Mouse (Mus musculus) hindbrain, embryonic 12.5 days (tissue): ENCODE measurements around the gene Tapbpl. TPM values are rescaled to one million over a fixed set of nuclear protein-coding genes. Genes with fewer than 3 reads are reported as not detected.
"Not testable (repeated sequence)": the region's sequence is repeated elsewhere in the genome, so short reads cannot be mapped to it uniquely, and the experiment has no call there.

ENCODE experiments used
- ATAC-seq: fragments of 200-750 bp; cut with Nextera tagmentation; 2 replicates; pipeline ENCODE4 v1.8.0; 2017; ENCODE audit warnings: moderate TSS enrichment; ENCODE audit not compliant: low FRiP score
- H3K27ac ChIP-seq: fragments of 300-500 bp; sonication (generic); 2 replicates; pipeline ENCODE4 v1.5.1; 2016; ENCODE audit warnings: mild to moderate bottlenecking
- H3K27me3 ChIP-seq: fragments of 300-500 bp; sonication (generic); 2 replicates; pipeline ENCODE4 v1.6.1; 2016; ENCODE audit warnings: mild to moderate bottlenecking
- H3K36me3 ChIP-seq: fragments of 300-500 bp; sonication (generic); 2 replicates; pipeline ENCODE4 v1.6.1; 2016; ENCODE audit warnings: mild to moderate bottlenecking
- H3K4me1 ChIP-seq: fragments of 300-500 bp; sonication (generic); 2 replicates; pipeline ENCODE4 v1.6.1; 2016
- H3K4me2 ChIP-seq: fragments of 300-500 bp; sonication (generic); replicated peaks from 2 replicates; pipeline ENCODE4 v1.6.1; 2016; ENCODE audit warnings: mild to moderate bottlenecking
- H3K4me3 ChIP-seq: fragments of 300-500 bp; sonication (generic); 2 replicates; pipeline ENCODE4 v1.5.1; 2016; ENCODE audit warnings: mild to moderate bottlenecking
- H3K9ac ChIP-seq: fragments of 300-500 bp; sonication (generic); 2 replicates; pipeline ENCODE4 v1.6.1; 2016; ENCODE audit warnings: mild to moderate bottlenecking, moderate library complexity
- H3K9me3 ChIP-seq: fragments of 300-500 bp; sonication (generic); replicated peaks from 2 replicates; pipeline ENCODE4 v1.6.1; 2016; ENCODE audit warnings: mild to moderate bottlenecking
- WGBS: fragments of 180-500 bp; shearing (Covaris S2); methylation state at CpG from one replicate; pipeline ENCODE4 v1.1.7; 2016; 5-methylcytosine and 5-hydroxymethylcytosine counted together
- polyA plus RNA-seq: library from polyadenylated mRNA; unstranded; fragments of >200 nt; fragmentation: Nextera tagmentation; extraction: Ambion mirVana; gene quantifications from 2 replicates; pipeline ENCODE4 v1.2.1, GENCODE M21; 2016

The Tapbpl gene
- 2.5 and 2.9 TPM in 2 replicates for polyA plus RNA-seq

DNA sequence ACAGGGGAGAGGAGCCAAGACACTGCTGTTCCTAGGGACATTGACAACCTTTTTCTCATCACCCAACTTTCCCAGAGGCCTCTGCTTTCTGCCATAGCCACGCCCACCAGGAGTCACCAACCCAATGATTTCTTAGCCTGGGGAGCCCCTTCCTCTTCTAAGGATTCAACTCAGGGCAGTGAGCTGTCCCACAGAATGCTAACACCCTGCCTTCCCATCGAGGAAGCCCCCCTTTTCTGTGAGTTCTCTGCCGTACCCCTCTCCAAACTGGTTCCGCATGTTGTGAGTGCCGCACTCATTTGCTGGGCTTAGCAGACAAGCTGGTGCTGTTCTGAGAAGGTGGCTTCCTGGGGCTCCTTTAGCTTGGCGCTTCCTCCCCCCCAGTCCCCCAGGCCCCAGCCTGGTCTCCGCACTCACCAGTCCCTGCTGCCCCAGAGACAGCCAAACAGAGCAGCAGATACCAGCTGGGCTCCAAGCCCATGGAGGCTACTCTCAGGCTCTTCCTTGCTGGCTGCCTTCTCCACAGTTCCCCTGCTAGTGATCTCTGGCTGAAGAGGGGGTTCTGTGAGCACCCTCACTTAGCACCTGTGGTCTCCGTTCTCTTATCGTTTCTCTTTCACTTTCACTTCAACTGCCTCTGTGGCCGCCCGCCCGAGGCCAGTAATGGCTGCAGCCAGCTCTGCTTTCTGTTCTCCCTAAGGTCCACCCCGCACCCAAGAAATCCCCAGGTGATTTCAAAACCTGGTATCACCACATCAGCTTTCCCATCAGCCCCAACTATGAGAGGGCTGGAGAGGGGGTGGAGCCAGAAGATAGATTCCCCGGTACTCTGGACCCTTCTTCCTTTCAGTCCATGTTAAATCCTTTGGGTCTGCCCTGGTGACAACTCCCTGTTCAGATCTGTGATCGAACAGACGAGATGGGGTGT is at the start of gene Tapbpl:
Tapbpl (minus strand) TSS at position 744 of the 928 bp plus-strand sequence.
- no peaks in the 10 kb centered on the region for H3K36me3 ChIP-seq
- peak within 1 kb of the TSS; percentile 69 for H3K9ac ChIP-seq
- ATAC-seq = peak; percentile 59
- peak within 1 kb of the TSS; percentile 89 for H3K4me2 ChIP-seq
- H3K4me1 ChIP-seq = peaks cover 18% of the 10 kb centered on the region
- WGBS = 7% methylated on average over 16 of the region's 16 CpGs
- H3K27ac ChIP-seq = peak within 1 kb of the TSS; percentile 71
- H3K4me3 ChIP-seq = peak within 1 kb of the TSS; percentile 43
- H3K9me3 ChIP-seq = no peaks in the 10 kb centered on the region
- H3K27me3 ChIP-seq = no peaks in the 10 kb centered on the region

DNA sequence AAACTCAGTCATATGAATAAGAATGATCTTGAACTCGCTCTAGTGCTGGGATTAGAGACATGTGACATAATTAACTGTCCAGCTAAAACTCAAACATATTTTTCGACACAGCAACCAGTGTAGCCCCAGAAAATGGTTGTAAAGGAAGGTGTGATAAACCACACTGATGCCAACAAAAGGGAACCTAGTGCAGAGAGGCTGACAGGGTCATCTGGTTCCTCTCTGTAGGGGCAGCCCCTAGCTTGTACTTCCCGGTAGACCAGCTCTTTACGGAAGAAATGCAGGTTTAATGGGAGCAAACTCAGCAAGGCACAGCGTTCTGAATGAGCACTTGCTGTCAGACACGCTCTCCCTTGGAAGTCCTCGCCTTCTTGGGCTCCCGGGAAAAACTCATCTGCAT is 48.1 kb upstream of the Tapbpl start:
- ATAC-seq = no peak
- no peak overlapping the region for H3K4me3 ChIP-seq
- 65% methylated on average over 8 of the region's 8 CpGs for WGBS
- no peaks in the 10 kb centered on the region for H3K4me1 ChIP-seq
- H3K9ac ChIP-seq = no peak overlapping the region
- H3K9me3 ChIP-seq = no peaks in the 10 kb centered on the region
- H3K36me3 ChIP-seq = no peaks in the 10 kb centered on the region
- H3K27ac ChIP-seq = no peak overlapping the region
- H3K27me3 ChIP-seq = no peaks in the 10 kb centered on the region
- H3K4me2 ChIP-seq = no peak overlapping the region

DNA sequence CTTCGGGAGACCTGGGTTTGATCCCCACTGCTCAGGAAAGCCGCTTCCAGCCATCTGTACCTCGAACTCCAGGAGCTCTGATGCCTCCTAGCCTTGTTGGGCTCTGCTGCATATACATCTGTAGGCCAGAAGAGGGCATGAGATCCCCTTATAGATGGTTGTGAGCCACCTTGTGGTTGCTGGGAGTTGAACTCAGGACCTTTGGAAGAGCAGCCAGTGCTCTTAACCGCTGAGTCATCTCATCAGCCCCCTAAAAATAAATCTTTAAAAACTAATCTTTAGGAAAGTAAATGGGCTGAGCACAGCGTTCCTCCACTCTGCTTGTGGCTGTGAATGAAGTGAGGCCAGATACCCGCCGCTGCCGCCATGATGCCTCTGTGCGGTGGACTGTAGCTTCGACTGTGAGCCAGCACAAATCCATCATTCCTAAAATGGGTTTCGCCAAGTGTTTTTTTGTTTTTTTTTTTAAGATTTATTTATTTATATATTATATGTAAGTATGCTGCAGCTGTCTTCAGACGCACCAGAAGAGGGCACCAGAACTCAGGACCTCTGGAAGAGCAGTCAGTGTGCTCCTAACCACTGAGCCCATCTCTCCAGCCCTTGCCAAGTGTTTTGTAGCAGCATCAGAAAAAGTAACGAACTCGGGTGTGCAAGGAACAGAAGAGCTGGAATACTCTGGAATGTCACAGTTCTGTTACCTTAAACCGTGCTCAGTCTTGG is 43.3 kb upstream of the Tapbpl start:
- peaks cover 4% of the 10 kb centered on the region for H3K4me1 ChIP-seq

DNA sequence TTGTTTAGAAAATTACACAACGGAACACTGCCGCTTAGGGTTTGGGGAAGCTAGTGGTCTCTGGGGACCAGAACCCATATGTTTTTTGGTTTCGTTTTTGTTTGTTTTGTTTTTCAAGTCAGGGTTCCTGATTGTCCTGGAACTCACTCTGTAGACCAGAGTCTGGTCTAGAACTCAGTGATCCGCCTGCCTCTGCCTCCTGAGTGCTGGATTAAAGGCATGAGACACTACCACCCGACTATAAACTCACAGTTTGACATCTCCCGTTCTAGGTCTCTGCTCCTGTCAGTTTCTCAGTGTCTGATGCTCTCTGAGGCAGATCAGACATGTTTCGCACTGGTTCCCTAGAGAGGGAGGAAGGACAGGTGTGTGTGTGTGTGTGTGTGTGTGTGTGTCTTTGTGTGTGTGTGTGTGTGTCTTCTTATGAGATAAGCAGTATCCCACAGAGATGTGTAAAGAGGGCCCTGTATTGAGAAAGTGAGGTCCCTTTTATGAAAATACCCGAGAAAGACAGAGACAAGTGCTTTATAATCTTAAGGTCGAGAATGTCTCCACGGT is 40.6 kb upstream of the Tapbpl start:
- Histone ChIP-seq H3K4me1 (peaks cover 4% of the 10 kb centered on the region), H3K4me2 (no peak overlapping the region), H3K27me3 (peaks cover 9% of the 10 kb centered on the region; the same call in 1 of the 2 replicates), H3K36me3 (no peaks in the 10 kb centered on the region), H3K4me3 (no peak overlapping the region), H3K9ac (no peak overlapping the region), H3K27ac (no peak overlapping the region), H3K9me3 (no peaks in the 10 kb centered on the region)
- 81% methylated on average over 10 of the region's 10 CpGs for WGBS
- ATAC-seq = no peak

More for the DNA sequence above, 43.3 kb upstream of the Tapbpl start:
- WGBS = 63% methylated on average over 15 of the region's 15 CpGs
- no peak overlapping the region for H3K27ac ChIP-seq
- H3K9ac ChIP-seq = no peak overlapping the region
- H3K36me3 ChIP-seq = no peaks in the 10 kb centered on the region
- ATAC-seq = no peak
- H3K4me2 ChIP-seq = no peak overlapping the region
- no peaks in the 10 kb centered on the region for H3K9me3 ChIP-seq
- no peak overlapping the region for H3K4me3 ChIP-seq
- H3K27me3 ChIP-seq = peaks cover 9% of the 10 kb centered on the region; the same call in 1 of the 2 replicates

DNA sequence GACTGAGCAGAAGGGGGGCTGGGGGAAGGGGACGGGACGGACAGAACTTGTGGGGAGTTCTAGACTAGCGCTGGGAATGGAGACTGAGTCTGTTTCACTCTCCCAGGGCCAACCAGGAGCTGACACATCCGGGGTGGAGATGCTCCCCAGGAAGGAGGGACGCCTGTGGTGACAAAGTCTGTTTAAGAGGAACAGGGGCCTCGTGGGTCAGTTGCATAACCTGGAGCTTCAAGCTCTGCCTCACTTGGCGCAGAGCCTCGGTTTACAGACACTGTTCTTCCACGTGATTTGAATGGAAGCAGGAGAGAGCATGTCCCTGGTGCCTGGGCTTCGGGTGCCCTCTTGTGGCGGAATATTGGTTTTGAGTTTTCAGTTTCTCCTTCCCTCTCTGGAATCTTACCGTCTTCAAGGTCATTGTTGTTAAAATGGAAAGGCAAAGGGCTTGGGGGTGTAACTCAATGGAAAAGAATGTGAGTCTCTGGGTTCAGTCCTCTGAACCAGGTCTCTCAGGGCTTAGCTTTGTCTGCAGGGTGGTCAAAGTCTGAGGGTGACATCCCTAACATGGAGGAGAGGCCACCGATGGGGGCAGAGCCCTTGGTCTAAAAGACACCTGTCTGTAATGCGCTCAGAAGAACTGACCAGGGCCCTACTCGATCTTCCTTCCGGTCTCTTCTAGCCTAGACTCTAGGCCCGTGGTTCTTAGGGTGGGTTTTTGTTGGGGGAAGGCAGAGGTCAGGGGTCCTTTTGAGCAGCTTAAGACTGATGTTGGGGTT is 40.0 kb upstream of the Tapbpl start:
- ATAC-seq = peak; percentile 85
- 21% methylated on average over 17 of the region's 17 CpGs for WGBS
- no peak overlapping the region for H3K27ac ChIP-seq
- H3K4me3 ChIP-seq = no peak overlapping the region
- peaks cover 4% of the 10 kb centered on the region for H3K4me1 ChIP-seq
- peak overlapping the region; percentile 38 for H3K4me2 ChIP-seq
- H3K9ac ChIP-seq = no peak overlapping the region
- H3K27me3 ChIP-seq = peaks cover 9% of the 10 kb centered on the region; the same call in 1 of the 2 replicates
- no peaks in the 10 kb centered on the region for H3K9me3 ChIP-seq
- H3K36me3 ChIP-seq = no peaks in the 10 kb centered on the region

DNA sequence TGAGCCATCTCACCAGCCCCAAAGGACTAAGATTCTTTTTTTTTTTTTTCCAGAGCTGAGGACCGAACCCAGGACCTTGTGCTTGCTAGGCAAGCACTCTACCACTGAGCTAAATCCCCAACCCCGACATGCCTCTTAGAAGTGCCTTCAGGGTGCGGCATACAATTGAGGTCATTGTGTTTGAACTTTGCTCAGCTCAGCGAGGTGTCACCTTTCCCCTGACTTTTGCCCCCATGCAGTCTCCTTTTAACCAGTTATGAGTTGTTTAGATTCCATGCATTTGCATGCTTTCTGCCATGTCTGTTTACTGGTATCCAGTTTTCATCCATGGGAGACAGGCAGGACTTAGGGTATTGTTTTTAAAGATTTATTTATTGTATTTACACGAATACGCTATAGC is 37.1 kb upstream of the Tapbpl start:
- 49% methylated on average over 6 of the region's 6 CpGs for whole genome bisulfite sequencing
- H3K9me3 ChIP-seq = no peaks in the 10 kb centered on the region
- peaks cover 9% of the 10 kb centered on the region; the same call in 1 of the 2 replicates for H3K27me3 ChIP-seq
- ATAC-seq = no peak
- H3K9ac ChIP-seq = no peak overlapping the region
- H3K36me3 ChIP-seq = no peaks in the 10 kb centered on the region
- peaks cover 4% of the 10 kb centered on the region for H3K4me1 ChIP-seq
- H3K4me2 ChIP-seq = no peak overlapping the region
- H3K27ac ChIP-seq = no peak overlapping the region
- no peak overlapping the region for H3K4me3 ChIP-seq

DNA sequence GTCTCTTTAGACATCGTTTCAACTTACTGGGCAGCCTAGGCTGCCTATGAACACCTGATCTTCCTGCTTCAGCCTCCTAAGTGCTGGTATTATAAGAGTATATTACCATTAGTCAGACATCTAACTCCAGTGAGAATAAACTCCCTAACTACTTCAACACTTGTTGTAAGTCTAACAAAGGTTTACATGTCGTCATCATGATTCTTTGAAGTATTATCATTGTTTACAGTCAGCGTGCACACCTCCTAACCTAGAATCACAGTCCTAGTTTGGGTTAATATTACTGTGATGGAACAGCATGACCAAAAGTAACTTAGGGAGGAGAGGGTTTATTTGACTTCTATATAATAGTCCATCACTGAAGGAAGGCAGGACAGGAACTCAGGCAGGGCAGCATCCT is 35.8 kb upstream of the Tapbpl start:
- H3K27me3 ChIP-seq = peaks cover 9% of the 10 kb centered on the region; the same call in 1 of the 2 replicates
- no peak overlapping the region for H3K27ac ChIP-seq
- 84% methylated on average over 3 of the region's 3 CpGs for WGBS
- no peak for ATAC-seq
- H3K9me3 ChIP-seq = no peaks in the 10 kb centered on the region
- no peak overlapping the region for H3K4me2 ChIP-seq
- H3K9ac ChIP-seq = no peak overlapping the region
- H3K36me3 ChIP-seq = no peaks in the 10 kb centered on the region
- H3K4me1 ChIP-seq = peaks cover 4% of the 10 kb centered on the region
- no peak overlapping the region for H3K4me3 ChIP-seq

DNA sequence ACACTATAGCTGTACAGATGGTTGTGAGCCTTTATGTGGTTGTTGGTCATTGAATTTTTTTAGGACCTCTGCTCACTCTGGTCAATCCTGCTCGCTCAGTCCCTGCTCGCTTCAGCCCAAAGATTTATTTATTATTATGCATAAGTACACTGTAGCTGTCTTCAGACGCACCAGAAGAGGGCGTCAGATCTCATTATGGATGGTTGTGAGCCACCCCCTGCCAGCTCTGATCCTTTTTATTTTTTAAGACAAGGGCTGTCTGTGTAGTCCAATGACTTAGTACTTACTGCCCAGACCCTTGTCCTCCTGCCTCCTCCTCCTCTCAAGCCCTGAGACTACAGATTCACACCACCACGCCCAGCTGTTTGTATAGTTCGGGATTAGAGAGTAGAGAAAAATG is 34.9 kb upstream of the Tapbpl start:
- not testable (repeated sequence) for ATAC-seq, H3K4me1 ChIP-seq, H3K4me3 ChIP-seq, H3K4me2 ChIP-seq, H3K27ac ChIP-seq, H3K9me3 ChIP-seq, H3K36me3 ChIP-seq, H3K9ac ChIP-seq, H3K27me3 ChIP-seq
- 76% methylated on average over 6 of the region's 6 CpGs for WGBS

DNA sequence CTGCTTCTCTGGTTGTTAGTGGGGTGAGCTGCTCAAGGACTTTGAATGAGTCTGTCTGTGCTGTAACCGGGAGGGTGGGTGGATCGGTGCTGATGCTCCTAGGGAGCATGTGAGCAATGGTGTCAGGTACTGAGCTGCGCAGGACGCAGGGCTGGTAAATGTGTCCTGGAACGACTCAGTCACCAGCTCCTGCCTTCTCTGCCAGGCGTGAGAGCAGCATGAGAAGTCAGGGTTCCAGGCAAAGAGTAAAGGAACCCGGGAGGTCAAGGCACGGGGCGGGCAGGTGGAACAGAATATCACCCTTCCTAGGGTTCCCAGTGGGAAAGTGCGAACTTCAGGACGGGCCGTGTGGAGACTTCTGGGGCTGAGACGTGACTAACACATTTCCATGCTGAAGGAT is 34.4 kb upstream of the Tapbpl start:
- ATAC-seq = no peak
- 68% methylated on average over 13 of the region's 13 CpGs for WGBS
- Histone ChIP-seq H3K27ac (no peak overlapping the region), H3K36me3 (no peaks in the 10 kb centered on the region), H3K9ac (no peak overlapping the region), H3K27me3 (peaks cover 9% of the 10 kb centered on the region; the same call in 1 of the 2 replicates), H3K4me3 (no peak overlapping the region), H3K9me3 (no peaks in the 10 kb centered on the region), H3K4me1 (no peaks in the 10 kb centered on the region), H3K4me2 (no peak overlapping the region)

DNA sequence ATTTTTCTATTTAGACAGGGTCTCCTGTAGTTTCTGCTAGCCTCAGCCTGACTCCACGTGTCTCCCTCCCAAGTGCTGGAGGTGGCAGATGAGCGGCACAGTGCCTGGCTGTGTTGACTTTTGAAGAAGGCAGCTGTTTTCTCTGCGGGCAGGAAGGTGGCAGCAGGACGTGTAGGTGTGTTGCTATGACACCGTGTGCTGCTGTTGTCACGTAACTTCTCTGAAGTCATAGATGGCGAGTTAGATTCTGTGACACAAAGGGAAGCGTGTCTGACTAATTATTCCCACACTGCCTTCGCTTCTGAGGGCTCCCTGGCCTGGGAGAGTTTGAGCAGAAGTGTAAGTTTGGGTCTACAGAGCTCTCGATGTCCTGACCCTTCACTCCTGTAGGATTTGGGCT is 33.6 kb upstream of the Tapbpl start:
- no peak for ATAC-seq
- no peaks in the 10 kb centered on the region for H3K4me1 ChIP-seq
- no peaks in the 10 kb centered on the region for H3K36me3 ChIP-seq
- no peak overlapping the region for H3K4me3 ChIP-seq
- 51% methylated on average over 10 of the region's 10 CpGs for WGBS
- no peak overlapping the region for H3K9ac ChIP-seq
- no peaks in the 10 kb centered on the region for H3K9me3 ChIP-seq
- 0 out of 2 replicates have a peak, but pooled peaks cover 1% of the 10 kb centered on the region for H3K27me3 ChIP-seq
- no peak overlapping the region for H3K27ac ChIP-seq
- no peak overlapping the region for H3K4me2 ChIP-seq

DNA sequence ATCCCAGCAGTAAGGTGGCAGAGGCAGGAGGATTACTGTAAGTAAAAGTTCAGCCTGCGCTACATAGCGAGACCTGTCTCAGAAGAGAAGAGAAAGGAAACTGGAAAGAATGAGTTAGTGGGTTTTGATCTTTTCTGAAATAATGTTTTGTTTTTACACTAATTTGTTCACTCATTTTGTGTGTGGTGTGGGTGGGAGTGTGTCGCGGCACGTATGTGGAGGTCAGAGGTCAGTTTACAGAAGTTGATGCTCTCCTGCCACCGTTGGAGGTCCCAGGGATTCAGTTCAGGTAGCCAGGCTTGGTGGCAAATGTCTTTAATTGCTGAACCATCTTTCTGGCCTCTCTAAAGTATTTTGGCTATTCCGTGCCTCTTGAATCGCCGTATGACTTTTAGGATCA is 32.6 kb upstream of the Tapbpl start:
- 86% methylated on average over 9 of the region's 9 CpGs for WGBS
- Histone ChIP-seq H3K4me2 (no peak overlapping the region), H3K4me3 (no peak overlapping the region), H3K4me1 (no peaks in the 10 kb centered on the region), H3K27ac (no peak overlapping the region), H3K36me3 (no peaks in the 10 kb centered on the region), H3K9me3 (no peaks in the 10 kb centered on the region), H3K27me3 (no peaks in the 10 kb centered on the region), H3K9ac (no peak overlapping the region)
- ATAC-seq = no peak
